Mouse (Mus musculus): ENCODE measurements at regions not wholly inside any gene's neighbourhood (a gene's known extent, or its start where the extent isn't known, plus 50 kb on each side); places are given as distances from the start of the nearest gene placed in this dataset.

- no peak overlapping the region for H3K4me3 ChIP-seq
- H3K27me3 ChIP-seq (replicated peaks; ENCODE audit: low read depth, poor library complexity, severe bottlenecking): no peaks in the 10 kb centered on the region
- no peak for DNase-seq (ENCODE audit: low spot score)
- WGBS: 85% methylated on average over 8 of the region's 8 CpGs
- H3K9me3 ChIP-seq: no peaks in the 10 kb centered on the region
- H3K4me1 ChIP-seq: no peaks in the 10 kb centered on the region
- H3K36me3 ChIP-seq (replicated peaks): no peaks in the 10 kb centered on the region
- H3K27ac ChIP-seq (replicated peaks): no peak overlapping the region
These were observed 247.7 kb downstream of the Ipo11 start for GRCm38 (mm10) chr13:106689051-106689450.

- whole genome bisulfite sequencing: 87% methylated on average over 5 of the region's 5 CpGs
- Histone ChIP-seq H3K9me3 (no peaks in the 10 kb centered on the region), H3K4me1 (no peaks in the 10 kb centered on the region), H3K27me3 (replicated peaks; ENCODE audit: low read depth, poor library complexity, severe bottlenecking) (no peaks in the 10 kb centered on the region), H3K36me3 (replicated peaks) (no peaks in the 10 kb centered on the region), H3K27ac (replicated peaks) (no peak overlapping the region), H3K4me3 (no peak overlapping the region)
- no peak for DNase-seq (ENCODE audit: low spot score)
These were observed 267.1 kb downstream of the Ipo11 start for GRCm38 (mm10) chr13:106669665-106670064.

- 88% methylated on average over 1 of the region's 1 CpGs for WGBS
- no peaks in the 10 kb centered on the region for H3K27me3 ChIP-seq (replicated peaks; ENCODE audit: low read depth, poor library complexity, severe bottlenecking)
- DNase-seq (ENCODE audit: low spot score): no peak
- H3K36me3 ChIP-seq (replicated peaks): no peaks in the 10 kb centered on the region
- H3K27ac ChIP-seq (replicated peaks): no peak overlapping the region
- H3K9me3 ChIP-seq: no peaks in the 10 kb centered on the region
- no peak overlapping the region for H3K4me3 ChIP-seq
- H3K4me1 ChIP-seq: no peaks in the 10 kb centered on the region
These were observed 274.6 kb downstream of the Ipo11 start for GRCm38 (mm10) chr13:106662195-106662594.

GRCm38 (mm10) chr13:106649363-106649762 lies 287.4 kb downstream of the Ipo11 start:
- Histone ChIP-seq H3K4me3 (no peak overlapping the region), H3K9me3 (no peaks in the 10 kb centered on the region), H3K36me3 (replicated peaks) (no peaks in the 10 kb centered on the region), H3K4me1 (no peaks in the 10 kb centered on the region), H3K27ac (replicated peaks) (no peak overlapping the region), H3K27me3 (replicated peaks; ENCODE audit: low read depth, poor library complexity, severe bottlenecking) (no peaks in the 10 kb centered on the region)
- DNase-seq (ENCODE audit: low spot score): no peak

- DNase-seq (ENCODE audit: low spot score): no peak
- H3K27me3 ChIP-seq (replicated peaks; ENCODE audit: low read depth, poor library complexity, severe bottlenecking): no peaks in the 10 kb centered on the region
- no peak overlapping the region for H3K27ac ChIP-seq (replicated peaks)
- H3K36me3 ChIP-seq (replicated peaks): no peaks in the 10 kb centered on the region
- no peaks in the 10 kb centered on the region for H3K9me3 ChIP-seq
- no peak overlapping the region for H3K4me3 ChIP-seq
- WGBS: 82% methylated on average over 5 of the region's 5 CpGs
- H3K4me1 ChIP-seq: no peaks in the 10 kb centered on the region
These were observed 293.3 kb downstream of the Ipo11 start for GRCm38 (mm10) chr13:106643302-106643975.

GRCm38 (mm10) chr13:106638706-106639385 lies 297.9 kb downstream of the Ipo11 start:
- no peak overlapping the region for H3K27ac ChIP-seq (replicated peaks)
- 79% methylated on average over 7 of the region's 7 CpGs for WGBS
- no peaks in the 10 kb centered on the region for H3K27me3 ChIP-seq (replicated peaks; ENCODE audit: low read depth, poor library complexity, severe bottlenecking)
- H3K4me1 ChIP-seq: no peaks in the 10 kb centered on the region
- H3K4me3 ChIP-seq: no peak overlapping the region
- H3K9me3 ChIP-seq: no peaks in the 10 kb centered on the region
- no peaks in the 10 kb centered on the region for H3K36me3 ChIP-seq (replicated peaks)
- DNase-seq (ENCODE audit: low spot score): no peak

GRCm38 (mm10) chr13:106591729-106592128 lies 345.0 kb downstream of the Ipo11 start:
- Histone ChIP-seq H3K4me3 (no peak overlapping the region), H3K4me1 (no peaks in the 10 kb centered on the region), H3K27ac (replicated peaks) (no peak overlapping the region), H3K27me3 (replicated peaks; ENCODE audit: low read depth, poor library complexity, severe bottlenecking) (no peaks in the 10 kb centered on the region), H3K36me3 (replicated peaks) (no peaks in the 10 kb centered on the region), H3K9me3 (no peaks in the 10 kb centered on the region)
- DNase-seq (ENCODE audit: low spot score): no peak
- WGBS: 87% methylated on average over 2 of the region's 2 CpGs

- no peaks in the 10 kb centered on the region for H3K4me1 ChIP-seq
These were observed 368.9 kb downstream of the Ipo11 start for GRCm38 (mm10) chr13:106567658-106568359.

GRCm38 (mm10) chr13:106562588-106562987 lies 374.2 kb downstream of the Ipo11 start:
- Histone ChIP-seq H3K27ac (replicated peaks) (no peak overlapping the region), H3K9me3 (no peaks in the 10 kb centered on the region), H3K4me1 (no peaks in the 10 kb centered on the region), H3K36me3 (replicated peaks) (no peaks in the 10 kb centered on the region), H3K27me3 (replicated peaks; ENCODE audit: low read depth, poor library complexity, severe bottlenecking) (no peaks in the 10 kb centered on the region), H3K4me3 (no peak overlapping the region)
- WGBS: 88% methylated on average over 1 of the region's 1 CpGs
- no peak for DNase-seq (ENCODE audit: low spot score)

More at GRCm38 (mm10) chr13:106567658-106568359, 368.9 kb downstream of the Ipo11 start:
- Histone ChIP-seq H3K27me3 (replicated peaks; ENCODE audit: low read depth, poor library complexity, severe bottlenecking) (no peaks in the 10 kb centered on the region), H3K4me3 (no peak overlapping the region), H3K36me3 (replicated peaks) (no peaks in the 10 kb centered on the region), H3K9me3 (no peaks in the 10 kb centered on the region), H3K27ac (replicated peaks) (no peak overlapping the region)
- DNase-seq (ENCODE audit: low spot score): no peak
- 77% methylated on average over 9 of the region's 9 CpGs for WGBS

GRCm38 (mm10) chr13:106562161-106562560 lies 374.6 kb downstream of the Ipo11 start:
- Histone ChIP-seq H3K4me3 (no peak overlapping the region), H3K4me1 (no peaks in the 10 kb centered on the region), H3K36me3 (replicated peaks) (no peaks in the 10 kb centered on the region), H3K27ac (replicated peaks) (no peak overlapping the region), H3K9me3 (no peaks in the 10 kb centered on the region), H3K27me3 (replicated peaks; ENCODE audit: low read depth, poor library complexity, severe bottlenecking) (no peaks in the 10 kb centered on the region)
- WGBS: 70% methylated on average over 4 of the region's 4 CpGs
- DNase-seq (ENCODE audit: low spot score): no peak

- no peak overlapping the region for H3K27ac ChIP-seq (replicated peaks)
- H3K27me3 ChIP-seq (replicated peaks; ENCODE audit: low read depth, poor library complexity, severe bottlenecking): no peaks in the 10 kb centered on the region
- H3K4me3 ChIP-seq: no peak overlapping the region
- H3K4me1 ChIP-seq: no peaks in the 10 kb centered on the region
- H3K36me3 ChIP-seq (replicated peaks): no peaks in the 10 kb centered on the region
- H3K9me3 ChIP-seq: no peaks in the 10 kb centered on the region
- no peak for DNase-seq (ENCODE audit: low spot score)
- 85% methylated on average over 11 of the region's 11 CpGs for WGBS
These were observed 411.2 kb downstream of the Ipo11 start for GRCm38 (mm10) chr13:106525406-106526206.

- Histone ChIP-seq H3K4me1 (no peaks in the 10 kb centered on the region), H3K4me3 (no peak overlapping the region), H3K27me3 (replicated peaks; ENCODE audit: low read depth, poor library complexity, severe bottlenecking) (no peaks in the 10 kb centered on the region), H3K27ac (replicated peaks) (no peak overlapping the region), H3K36me3 (replicated peaks) (no peaks in the 10 kb centered on the region), H3K9me3 (no peaks in the 10 kb centered on the region)
- 84% methylated on average over 5 of the region's 5 CpGs for WGBS
- DNase-seq (ENCODE audit: low spot score): no peak
These were observed 422.1 kb downstream of the Ipo11 start for GRCm38 (mm10) chr13:106514510-106515169.
